Mouse (Mus musculus): ENCODE results near the gene Asgr1. TPM values are rescaled to one million over a fixed set of nuclear protein-coding genes. Genes with fewer than 3 reads are reported as not detected.

The Asgr1 gene
- total and polyA plus RNA-seq, 3 experiments: not detected

- no peaks in the 10 kb centered on the region for H3K27me3 ChIP-seq (ENCODE audit: control insufficient read depth, insufficient read depth, low read length)
- H3K79me2 ChIP-seq (replicated peaks; ENCODE audit: control insufficient read depth, insufficient read depth, low read length): no peaks in the 10 kb centered on the region
- 47% methylated on average over 7 of the region's 7 CpGs for WGBS
- H3K36me3 ChIP-seq (ENCODE audit: control insufficient read depth, insufficient read depth, low read length): no peaks in the 10 kb centered on the region
- H3K4me1 ChIP-seq (ENCODE audit: control insufficient read depth, insufficient read depth, low read length): peaks cover 6% of the 10 kb centered on the region
- peak overlapping the region; percentile 62 for H3K27ac ChIP-seq
- H3K4me3 ChIP-seq: no peak overlapping the region
- intact Hi-C loops (cut with DNase I): no loop called here
- no peak overlapping the region for H3K9ac ChIP-seq (ENCODE audit: low read depth, low read length)
- DNase-seq: no peak
- TF ChIP-seq POLR2A (IDR thresholded peaks at IDR 0.05; ENCODE audit: insufficient read depth, low read depth, low read length) (no peak), CTCF (IDR thresholded peaks at IDR 0.05) (no peak), EP300 (IDR thresholded peaks at IDR 0.05; ENCODE audit: insufficient read depth, low read depth, low read length) (no peak)
Measured at GRCm38 (mm10) chr11:70017199-70017767, 36.6 kb upstream of the Asgr1 start.

DNA sequence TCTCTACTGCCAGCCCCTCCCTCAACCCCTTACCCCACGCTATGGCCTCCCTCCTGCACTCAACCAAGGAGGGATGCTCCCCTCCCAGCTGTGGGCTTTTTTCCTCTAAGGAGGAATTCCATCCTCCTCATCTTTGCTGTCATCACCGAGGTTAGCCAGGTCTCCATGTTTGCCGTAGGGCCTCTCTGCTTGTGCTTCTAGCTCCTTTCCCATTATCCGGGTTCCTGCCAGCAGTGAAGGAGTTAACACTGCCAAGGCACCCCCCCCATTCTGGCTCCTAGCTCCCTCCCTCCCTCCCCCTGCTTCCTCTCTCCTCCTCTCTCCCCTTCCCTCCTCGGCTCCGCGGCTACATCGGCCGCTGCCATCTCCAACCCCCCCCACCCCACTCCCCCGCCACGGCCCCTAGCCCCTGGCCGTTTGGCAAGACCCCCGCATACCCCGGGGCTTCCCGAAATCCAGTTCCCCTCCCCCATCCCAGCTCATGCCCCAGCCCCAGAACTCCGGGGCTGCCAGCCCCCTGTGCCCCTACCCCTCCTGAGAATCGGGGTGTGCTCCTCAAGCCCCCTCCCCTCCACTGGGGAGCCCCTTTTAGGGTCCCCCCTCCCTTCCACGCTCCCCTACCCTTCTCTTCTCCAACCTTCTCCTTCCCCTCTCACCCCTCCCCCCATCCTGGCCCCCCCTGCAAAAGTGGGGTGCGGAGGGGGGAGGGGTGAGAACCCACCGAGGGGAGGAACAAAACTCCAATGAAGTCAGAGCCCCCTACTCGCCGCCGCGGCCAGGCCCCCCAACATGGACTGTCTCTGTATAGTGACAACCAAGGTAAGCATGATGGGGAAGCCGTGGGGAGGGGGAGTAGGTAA, 35.5 kb upstream of the Asgr1 start:
- TF ChIP-seq POLR2A (IDR thresholded peaks at IDR 0.05; ENCODE audit: insufficient read depth, low read depth, low read length): no peak
- no peak for TF ChIP-seq CTCF (IDR thresholded peaks at IDR 0.05)
- TF ChIP-seq EP300 (IDR thresholded peaks at IDR 0.05; ENCODE audit: insufficient read depth, low read depth, low read length): no peak
- DNase-seq: no peak
- H3K36me3 ChIP-seq (ENCODE audit: control insufficient read depth, insufficient read depth, low read length): no peaks in the 10 kb centered on the region
- peak overlapping the region; percentile 34; the same call in 1 of the 2 replicates for H3K4me3 ChIP-seq
- peak overlapping the region; percentile 62 for H3K9ac ChIP-seq (ENCODE audit: low read depth, low read length)
- H3K4me1 ChIP-seq (ENCODE audit: control insufficient read depth, insufficient read depth, low read length): peaks cover 6% of the 10 kb centered on the region
- intact Hi-C loops (cut with DNase I): no loop called here
- 3% methylated on average over 25 of the region's 25 CpGs for WGBS
- H3K27ac ChIP-seq: peak overlapping the region; percentile 62
- H3K27me3 ChIP-seq (ENCODE audit: control insufficient read depth, insufficient read depth, low read length): no peaks in the 10 kb centered on the region
- H3K79me2 ChIP-seq (replicated peaks; ENCODE audit: control insufficient read depth, insufficient read depth, low read length): no peaks in the 10 kb centered on the region

GRCm38 (mm10) chr11:70019495-70020021, 34.3 kb upstream of the Asgr1 start:
- TF ChIP-seq POLR2A (IDR thresholded peaks at IDR 0.05; ENCODE audit: insufficient read depth, low read depth, low read length): no peak
- TF ChIP-seq CTCF (IDR thresholded peaks at IDR 0.05): no peak
- no peak for TF ChIP-seq EP300 (IDR thresholded peaks at IDR 0.05; ENCODE audit: insufficient read depth, low read depth, low read length)
- no peak for DNase-seq
- no peaks in the 10 kb centered on the region for H3K79me2 ChIP-seq (replicated peaks; ENCODE audit: control insufficient read depth, insufficient read depth, low read length)
- no peaks in the 10 kb centered on the region for H3K36me3 ChIP-seq (ENCODE audit: control insufficient read depth, insufficient read depth, low read length)
- H3K4me1 ChIP-seq (ENCODE audit: control insufficient read depth, insufficient read depth, low read length): peaks cover 3% of the 10 kb centered on the region; the same call in 1 of the 2 replicates
- intact Hi-C loops (cut with DNase I): no loop called here
- WGBS: 29% methylated on average over 2 of the region's 2 CpGs
- no peak overlapping the region for H3K9ac ChIP-seq (ENCODE audit: low read depth, low read length)
- H3K27me3 ChIP-seq (ENCODE audit: control insufficient read depth, insufficient read depth, low read length): no peaks in the 10 kb centered on the region
- no peak overlapping the region for H3K27ac ChIP-seq
- no peak overlapping the region for H3K4me3 ChIP-seq

GRCm38 (mm10) chr11:70020022-70020631, 33.8 kb upstream of the Asgr1 start:
- Histone ChIP-seq H3K27me3 (ENCODE audit: control insufficient read depth, insufficient read depth, low read length) (no peaks in the 10 kb centered on the region), H3K27ac (no peak overlapping the region), H3K9ac (ENCODE audit: low read depth, low read length) (no peak overlapping the region), H3K79me2 (replicated peaks; ENCODE audit: control insufficient read depth, insufficient read depth, low read length) (no peaks in the 10 kb centered on the region), H3K36me3 (ENCODE audit: control insufficient read depth, insufficient read depth, low read length) (no peaks in the 10 kb centered on the region), H3K4me1 (ENCODE audit: control insufficient read depth, insufficient read depth, low read length) (peaks cover 1% of the 10 kb centered on the region; the same call in 1 of the 2 replicates), H3K4me3 (no peak overlapping the region)
- intact Hi-C loops (cut with DNase I): no loop called here
- TF ChIP-seq EP300 (IDR thresholded peaks at IDR 0.05; ENCODE audit: insufficient read depth, low read depth, low read length): no peak
- no peak for TF ChIP-seq CTCF (IDR thresholded peaks at IDR 0.05)
- TF ChIP-seq POLR2A (IDR thresholded peaks at IDR 0.05; ENCODE audit: insufficient read depth, low read depth, low read length): no peak
- DNase-seq: no peak
- WGBS: 27% methylated on average over 8 of the region's 8 CpGs

DNA sequence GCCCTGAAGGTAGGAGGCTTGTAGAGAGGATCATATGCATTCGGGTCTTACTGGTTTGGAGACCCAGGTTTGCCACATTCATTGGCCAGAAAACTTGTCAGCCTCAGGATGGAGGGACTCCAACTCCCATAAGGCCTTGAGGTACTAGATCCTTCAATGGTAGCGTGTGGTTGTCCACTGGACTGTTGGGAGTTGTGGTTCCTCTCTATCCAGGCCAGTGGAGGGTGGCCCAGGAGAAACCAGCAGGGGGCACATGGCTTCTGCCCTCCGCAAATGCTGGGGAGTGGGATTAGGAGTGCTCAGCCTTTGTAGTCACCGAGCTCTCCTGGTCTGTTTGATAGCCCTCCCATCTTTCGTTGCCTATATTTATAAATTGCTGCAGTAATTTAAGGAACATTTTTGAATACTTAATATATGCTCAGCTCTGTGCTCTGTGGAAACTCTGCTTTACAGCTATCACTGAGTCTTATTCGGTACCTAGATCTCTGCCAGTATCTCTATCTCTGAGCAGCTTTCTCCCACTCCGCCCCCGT, 33.1 kb upstream of the Asgr1 start:
- TF ChIP-seq POLR2A (IDR thresholded peaks at IDR 0.05; ENCODE audit: insufficient read depth, low read depth, low read length): no peak
- TF ChIP-seq CTCF (IDR thresholded peaks at IDR 0.05): peak; percentile 85
- no peak for TF ChIP-seq EP300 (IDR thresholded peaks at IDR 0.05; ENCODE audit: insufficient read depth, low read depth, low read length)
- intact Hi-C loops (cut with DNase I): no loop called here
- Histone ChIP-seq H3K9ac (ENCODE audit: low read depth, low read length) (peak overlapping the region; percentile 40; the same call in 1 of the 2 replicates), H3K27me3 (ENCODE audit: control insufficient read depth, insufficient read depth, low read length) (no peaks in the 10 kb centered on the region), H3K4me3 (peak overlapping the region; percentile 47), H3K27ac (peak overlapping the region; percentile 4), H3K36me3 (ENCODE audit: control insufficient read depth, insufficient read depth, low read length) (no peaks in the 10 kb centered on the region), H3K4me1 (ENCODE audit: control insufficient read depth, insufficient read depth, low read length) (peaks cover 1% of the 10 kb centered on the region; the same call in 1 of the 2 replicates), H3K79me2 (replicated peaks; ENCODE audit: control insufficient read depth, insufficient read depth, low read length) (no peaks in the 10 kb centered on the region)
- WGBS: 2% methylated on average over 8 of the region's 8 CpGs
- peak; percentile 75 to 81 for DNase-seq

All from heart, adult 2 months (tissue).